Mouse (Mus musculus) cerebellum, postnatal 10 days (tissue): ENCODE measurements at regions not wholly inside any gene's neighbourhood (a gene's known extent, or its start where the extent isn't known, plus 50 kb on each side); places are given as distances from the start of the nearest gene placed in this dataset.

Experiments
- DNase-seq, 2 experiments: peaks; one replicate each; pipeline ENCODE4 v3.0.0; 2021; ENCODE audit warnings: mixed read lengths in 2 of 2

- DNase-seq = no peak
These were observed 319.6 kb upstream of the Jarid2 start for GRCm38 (mm10) chr13:44409720-44410047.

DNA sequence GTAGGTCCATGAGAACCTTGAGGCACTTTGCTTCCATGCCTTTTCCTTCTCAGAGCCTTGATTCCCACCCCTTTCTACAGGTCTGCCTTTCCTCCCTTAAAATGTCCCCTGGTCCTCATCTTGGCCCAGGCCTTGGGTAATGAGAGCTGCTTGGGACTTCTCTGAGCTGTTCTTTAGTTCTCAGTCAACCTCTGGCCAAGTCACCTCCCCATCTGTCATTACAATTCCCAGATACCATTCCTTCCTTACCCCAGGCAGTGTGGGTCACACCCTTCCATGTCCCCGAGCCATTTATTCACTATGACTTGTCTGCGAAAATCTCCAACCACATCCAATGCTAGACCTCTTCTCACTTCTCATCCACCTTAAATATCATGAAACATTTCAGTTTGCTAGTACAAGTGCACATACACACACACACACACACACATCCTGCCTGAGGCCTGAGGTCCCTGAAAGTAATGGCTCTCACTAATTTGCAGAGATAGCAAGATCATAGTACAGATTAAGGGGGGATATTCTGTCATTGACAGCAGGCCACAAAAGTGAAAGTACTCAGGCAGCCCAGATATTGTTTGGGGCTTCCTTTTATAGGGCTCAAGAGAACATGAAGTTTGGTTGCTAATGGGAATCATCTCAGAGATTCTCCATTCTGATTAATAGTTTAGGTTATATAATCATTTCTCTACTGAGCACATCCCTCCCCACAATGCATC lies 317.3 kb upstream of the Jarid2 start:
- no peak for DNase-seq

GRCm38 (mm10) chr13:44413305-44413704 lies 316.0 kb upstream of the Jarid2 start:
- DNase-seq = no peak

DNA sequence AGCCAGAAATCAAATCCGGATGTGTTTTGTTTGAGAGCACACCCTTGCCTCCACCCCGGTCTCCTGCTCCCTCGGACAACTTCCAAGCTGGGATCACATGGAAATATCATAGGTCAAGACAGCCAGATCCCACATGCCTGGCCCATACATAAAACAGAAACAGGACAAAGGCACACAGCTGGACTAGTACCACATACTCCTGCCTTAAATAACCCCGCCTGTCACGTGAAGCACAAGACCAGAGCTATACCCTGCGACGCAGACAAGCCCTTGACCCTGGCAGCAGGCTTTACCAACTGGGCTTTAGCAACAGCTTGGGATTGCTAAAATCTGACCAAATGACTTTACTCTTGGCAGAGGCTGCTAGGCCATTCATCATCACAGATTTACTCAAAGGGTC lies 313.3 kb upstream of the Jarid2 start:
- no peak for DNase-seq

- no peak for DNase-seq
These were observed 312.3 kb upstream of the Jarid2 start for GRCm38 (mm10) chr13:44416986-44417385.

DNA sequence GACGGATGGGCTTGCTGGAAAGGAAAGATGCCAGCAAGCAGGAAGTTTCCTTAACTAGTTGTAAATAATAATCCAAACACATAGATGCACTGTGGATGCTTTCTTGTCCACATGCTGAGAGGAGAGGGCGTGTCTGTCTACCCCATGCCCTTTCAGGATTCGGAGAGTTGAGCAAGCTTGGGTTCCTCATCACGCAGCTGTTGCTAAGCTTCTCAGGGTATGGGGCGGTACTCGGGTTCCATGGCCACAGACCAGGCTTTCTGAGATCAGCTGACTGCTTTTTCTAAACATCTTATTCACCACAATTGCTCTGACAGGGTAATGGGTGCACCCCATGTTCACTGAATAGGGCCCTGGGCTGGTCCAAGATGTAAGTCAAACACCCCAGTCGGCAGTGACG lies 310.2 kb upstream of the Jarid2 start:
- DNase-seq = no peak

GRCm38 (mm10) chr13:44419472-44420226 lies 309.6 kb upstream of the Jarid2 start:
- DNase-seq = no peak

- no peak for DNase-seq
These were observed 309.1 kb upstream of the Jarid2 start for GRCm38 (mm10) chr13:44420227-44420592.

- peak; percentile 52 to 53 for DNase-seq
These were observed 308.3 kb upstream of the Jarid2 start for GRCm38 (mm10) chr13:44420941-44421340.

- peak; percentile 53 to 64 for DNase-seq
These were observed 307.8 kb upstream of the Jarid2 start for GRCm38 (mm10) chr13:44421426-44421825.

- DNase-seq = peak; percentile 50 to 60
These were observed 307.4 kb upstream of the Jarid2 start for GRCm38 (mm10) chr13:44421922-44422321.

GRCm38 (mm10) chr13:44430492-44430891 lies 298.8 kb upstream of the Jarid2 start:
- DNase-seq = no peak

- DNase-seq = no peak
These were observed 291.6 kb upstream of the Jarid2 start for GRCm38 (mm10) chr13:44437709-44438108.

DNA sequence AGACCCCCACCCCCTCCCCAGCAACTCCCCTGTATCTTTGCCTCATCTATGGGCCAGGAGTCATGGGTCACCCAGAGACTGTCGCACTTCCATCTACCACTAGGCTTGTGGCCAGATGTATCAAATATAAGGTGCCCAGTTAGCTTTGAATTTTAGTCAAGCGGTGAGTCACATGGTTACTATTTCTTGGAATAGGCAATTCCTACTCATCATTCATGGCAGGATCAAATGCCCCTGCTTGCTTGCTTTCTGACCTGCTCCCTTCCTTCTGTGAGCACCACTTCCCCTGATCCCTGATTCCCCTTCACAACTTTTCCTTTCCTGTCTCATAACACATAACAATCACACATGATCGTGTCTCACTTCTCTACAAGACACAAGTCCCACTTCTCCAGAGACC lies 288.2 kb upstream of the Jarid2 start:
- no peak for DNase-seq

- no peak for DNase-seq
These were observed 280.0 kb upstream of the Jarid2 start for GRCm38 (mm10) chr13:44449216-44449830.

DNA sequence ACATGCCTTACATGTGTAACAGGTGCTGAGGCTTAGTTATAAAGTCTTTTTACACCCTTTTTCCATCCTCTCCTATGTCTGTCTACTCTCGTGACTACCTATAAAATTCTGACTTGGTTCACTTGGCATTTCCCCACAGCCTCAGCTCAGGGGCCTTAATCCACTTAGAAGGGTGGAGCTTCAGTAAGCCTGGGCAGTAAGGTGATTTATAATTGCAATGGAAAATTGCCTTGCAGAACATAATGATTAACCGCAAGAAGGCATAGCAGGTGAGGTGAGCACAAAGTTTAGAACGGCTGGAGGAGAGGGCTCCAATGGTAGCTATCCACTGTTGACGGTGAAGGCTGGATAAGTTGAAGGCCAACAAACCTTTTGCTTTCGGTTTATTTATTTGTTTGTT lies 278.1 kb upstream of the Jarid2 start:
- DNase-seq = no peak

DNA sequence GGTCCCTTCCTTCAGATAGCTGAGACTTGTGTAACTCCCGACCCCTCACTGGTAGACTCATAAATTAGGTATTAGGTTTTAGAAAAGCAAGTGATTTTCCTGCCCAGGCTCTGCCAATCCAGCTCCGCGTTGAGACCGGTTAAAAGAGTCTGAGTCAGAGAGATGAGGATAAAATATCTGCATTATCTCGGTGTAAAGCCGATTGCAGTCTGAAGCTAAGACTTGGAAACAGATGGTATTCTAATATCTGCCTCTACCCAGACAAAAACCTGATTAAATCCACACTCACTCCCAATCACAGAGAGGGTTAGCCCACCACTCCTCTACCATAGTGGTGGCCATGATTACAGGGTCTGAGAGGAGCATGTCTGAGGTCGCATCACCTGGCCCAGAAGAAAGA lies 276.1 kb upstream of the Jarid2 start:
- DNase-seq = no peak

- DNase-seq = peak in 1 of 2 experiments; percentile 28
These were observed 275.1 kb upstream of the Jarid2 start for GRCm38 (mm10) chr13:44454136-44454535.

DNA sequence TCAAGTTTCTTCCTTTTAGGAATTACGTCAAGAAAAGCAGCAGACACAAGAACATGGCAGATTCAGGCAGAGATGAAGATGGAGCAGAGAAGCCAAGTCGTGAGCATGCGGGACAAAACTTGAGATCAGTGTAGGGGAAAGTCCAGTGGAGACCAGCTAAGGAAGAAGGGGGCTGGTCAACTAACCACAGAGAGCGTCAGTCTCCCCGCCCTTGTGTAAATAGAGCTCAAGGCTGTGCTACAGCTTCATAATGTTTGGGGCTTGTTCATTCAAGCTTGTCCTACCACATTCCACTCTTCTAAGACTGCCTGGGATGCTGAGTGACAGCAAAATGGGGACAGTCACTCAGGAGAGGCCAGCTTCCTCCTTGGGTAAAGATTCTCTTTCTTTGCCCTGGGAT lies 274.1 kb upstream of the Jarid2 start:
- DNase-seq = no peak

DNA sequence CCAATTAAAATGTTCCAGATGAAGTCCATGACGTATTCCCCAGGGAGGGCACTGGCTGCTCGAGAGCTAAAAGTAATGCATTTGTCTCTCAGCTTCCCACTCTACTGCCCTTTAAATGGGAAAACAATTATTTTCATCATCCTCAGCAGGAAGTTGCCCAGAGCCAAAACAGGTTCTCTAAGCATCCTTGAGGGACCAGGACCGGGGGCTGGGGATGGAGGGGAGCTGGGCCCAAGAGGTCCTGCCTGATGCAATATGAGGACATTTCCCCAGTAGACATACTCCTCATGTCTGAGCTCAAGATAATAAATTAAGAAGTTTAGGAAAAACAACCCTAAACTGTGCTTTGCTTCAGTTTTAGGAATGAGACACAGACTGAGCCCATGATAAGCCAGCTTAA lies 270.5 kb upstream of the Jarid2 start:
- no peak for DNase-seq

GRCm38 (mm10) chr13:44459148-44459547 lies 270.1 kb upstream of the Jarid2 start:
- DNase-seq = no peak

- DNase-seq = peak in 1 of 2 experiments; percentile 42
These were observed 265.6 kb upstream of the Jarid2 start for GRCm38 (mm10) chr13:44463675-44464074.

- DNase-seq = peak; percentile 85 to 87
These were observed 263.7 kb upstream of the Jarid2 start for GRCm38 (mm10) chr13:44465567-44465966.
